Mouse (Mus musculus) megakaryocyte, adult 5-6 weeks (primary cell): ENCODE results near the gene Gm45785. TPM values are rescaled to one million over a fixed set of nuclear protein-coding genes. Genes with fewer than 3 reads are reported as not detected.

Source experiments
- ATAC-seq: 2 replicates; pipeline ENCODE4 v1.8.0; 2016; ENCODE audit warnings: mild to moderate bottlenecking, inconsistent platforms; ENCODE audit not compliant: poor library complexity, severe bottlenecking
- total RNA-seq, 2 experiments: library from RNA; stranded (forward) in 1 of 2; stranded (reverse) in 1 of 2; fragments of 153-499, 151-499 nt in 1 of 2; fragments of 221-1000, 200-1000 nt in 1 of 2; gene quantifications; 2 replicates each; pipeline versions ENCODE4 v1.2.3 to v1.2.4; 2015 to 2017

Gene Gm45785
- total RNA-seq, 2 experiments from 2014 or later, result not detected

DNA sequence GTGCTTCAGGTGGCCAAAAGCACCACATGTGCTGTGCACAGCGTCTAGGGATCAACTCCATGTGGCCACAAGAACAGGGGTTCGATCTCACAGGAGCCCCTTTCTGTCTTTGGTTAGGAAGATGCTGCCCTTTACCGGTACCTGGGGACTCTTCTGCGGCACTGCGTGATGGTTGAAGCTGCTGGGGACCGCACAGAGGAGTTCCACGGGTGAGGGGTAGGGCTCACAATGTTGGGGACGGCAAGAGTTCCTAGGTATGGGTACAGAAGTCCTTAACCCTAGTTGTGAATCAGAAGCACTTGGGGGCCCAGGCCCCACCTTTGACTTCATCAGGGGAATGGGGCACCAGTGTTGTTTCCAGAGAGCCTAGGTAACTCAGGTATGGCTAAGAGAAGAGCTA is 2.6 kb upstream of the Gm45785 start:
- no peak for ATAC-seq

DNA sequence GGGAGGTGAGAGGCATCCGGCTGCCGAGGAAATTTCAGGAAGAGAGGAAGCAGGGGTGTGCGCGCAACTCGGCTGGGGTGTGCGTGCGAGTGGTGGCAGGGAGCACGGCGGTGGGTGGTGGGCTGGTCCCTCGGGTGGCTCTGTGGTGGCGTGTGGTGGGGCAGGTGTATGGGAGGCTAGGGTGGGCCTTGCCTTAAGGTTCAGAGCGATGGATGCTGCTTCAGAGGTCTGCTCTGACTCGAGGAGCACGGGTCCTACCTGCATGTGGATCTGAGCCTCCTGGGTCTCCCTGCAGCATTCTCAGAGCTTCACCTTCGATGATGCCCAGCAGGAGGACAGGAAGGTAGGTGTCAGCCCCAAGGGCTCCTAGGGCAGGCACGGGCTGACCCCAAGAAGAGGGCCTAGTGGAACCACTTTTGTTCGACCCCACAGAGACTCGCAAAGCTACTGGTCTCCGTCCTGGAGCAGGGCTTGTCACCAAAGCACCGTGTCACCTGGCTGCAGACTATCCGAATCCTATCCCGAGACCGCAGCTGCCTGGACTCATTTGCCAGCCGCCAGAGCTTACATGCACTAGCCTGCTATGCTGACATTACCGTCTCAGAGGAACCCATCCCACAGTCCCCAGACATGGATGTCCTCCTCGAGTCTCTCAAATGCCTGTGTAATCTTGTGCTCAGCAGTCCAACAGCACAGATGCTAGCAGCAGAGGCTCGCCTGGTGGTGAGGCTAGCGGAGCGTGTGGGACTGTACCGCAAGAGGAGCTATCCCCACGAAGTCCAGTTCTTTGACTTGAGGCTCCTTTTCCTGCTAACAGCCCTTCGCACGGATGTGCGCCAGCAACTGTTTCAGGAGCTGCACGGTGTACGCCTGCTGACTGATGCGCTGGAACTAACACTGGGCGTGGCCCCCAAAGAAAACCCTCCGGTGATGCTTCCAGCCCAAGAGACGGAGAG is 1.7 kb upstream of the Gm45785 start, which contains the start of gene Bet1l:
Bet1l (minus strand) TSS at position 28 of the 956 bp plus-strand sequence.
- ATAC-seq, result no peak; the same call in 1 of the 2 replicates

DNA sequence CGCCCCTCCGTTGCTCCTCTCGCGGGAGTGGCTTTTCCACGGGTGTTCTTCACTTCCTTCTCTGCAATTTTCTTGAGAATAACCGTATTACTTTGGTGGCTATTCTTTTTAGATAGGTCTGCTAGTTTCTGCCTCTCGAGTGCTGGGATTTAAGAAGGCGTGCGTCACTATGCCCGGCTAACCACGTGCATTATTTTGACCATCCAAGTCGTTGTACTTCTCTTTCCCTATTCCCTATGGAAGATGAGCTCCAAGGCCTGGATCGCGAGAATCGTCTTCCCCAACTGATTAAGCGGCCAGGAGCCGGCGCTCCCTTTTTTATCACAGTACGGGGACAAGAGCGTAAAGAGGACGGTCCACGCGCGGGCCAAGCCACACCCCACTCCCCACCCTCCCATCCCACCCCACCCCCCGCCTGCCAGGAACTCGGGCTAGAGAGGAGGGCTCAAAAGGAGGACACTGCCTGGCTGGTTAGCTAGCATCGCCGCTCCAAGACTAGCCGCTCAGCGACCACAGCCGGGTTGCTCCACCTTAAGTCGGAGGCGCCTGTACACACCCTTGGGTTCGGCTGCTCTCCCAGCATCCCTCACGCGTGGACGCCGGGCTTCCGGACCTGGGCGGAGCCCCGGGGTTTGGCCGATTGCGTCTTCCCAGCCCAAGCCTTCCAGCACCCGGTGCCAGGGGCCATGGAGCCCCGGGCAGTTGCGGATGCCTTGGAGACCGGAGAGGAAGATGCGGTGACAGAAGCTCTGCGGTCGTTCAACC is 836 bp upstream of the Gm45785 start, which contains the start of gene Ric8a:
Ric8a (plus strand) TSS at position 173 of the 765 bp plus-strand sequence.
- ATAC-seq, result peak; percentile 77

DNA sequence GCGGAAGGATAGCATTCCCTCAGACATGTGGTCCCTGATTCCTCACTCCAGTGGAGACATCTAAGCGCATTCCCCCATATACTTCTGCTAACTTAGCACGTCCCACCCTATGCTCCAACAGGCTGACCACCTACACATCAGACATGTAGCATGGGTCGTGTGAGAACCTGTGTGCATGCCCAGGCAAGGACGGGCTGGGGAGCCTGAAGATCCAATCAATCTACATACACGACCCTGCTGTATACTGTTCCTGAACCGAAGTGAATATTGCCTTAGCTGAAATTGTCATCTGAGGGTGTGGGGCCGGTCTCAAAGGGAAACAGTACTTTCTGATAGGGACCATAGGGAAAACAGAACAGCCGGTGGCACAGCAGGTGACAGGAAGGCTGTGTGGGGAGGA is 950 bp downstream of the Gm45785 start:
- no peak for ATAC-seq

DNA sequence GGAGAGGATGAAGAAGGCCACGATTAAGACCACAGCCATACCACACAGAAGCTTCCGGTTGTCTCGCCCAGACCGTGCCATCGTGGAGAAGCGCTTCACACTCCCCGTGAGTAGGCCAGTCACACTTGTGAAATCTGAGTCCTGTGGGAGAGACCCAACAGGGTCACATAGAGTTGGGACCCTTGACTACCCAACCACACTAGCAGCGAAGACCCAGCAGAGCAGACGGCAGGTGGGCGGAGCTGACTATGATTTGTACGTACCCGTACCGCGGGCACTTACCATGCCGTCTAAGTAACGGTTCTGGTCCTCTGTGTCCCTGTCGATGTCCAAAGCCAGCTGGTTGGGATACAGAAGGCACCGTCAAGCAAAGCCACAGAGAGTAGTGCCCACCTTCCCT is 1.6 kb downstream of the Gm45785 start:
- no peak for ATAC-seq

DNA sequence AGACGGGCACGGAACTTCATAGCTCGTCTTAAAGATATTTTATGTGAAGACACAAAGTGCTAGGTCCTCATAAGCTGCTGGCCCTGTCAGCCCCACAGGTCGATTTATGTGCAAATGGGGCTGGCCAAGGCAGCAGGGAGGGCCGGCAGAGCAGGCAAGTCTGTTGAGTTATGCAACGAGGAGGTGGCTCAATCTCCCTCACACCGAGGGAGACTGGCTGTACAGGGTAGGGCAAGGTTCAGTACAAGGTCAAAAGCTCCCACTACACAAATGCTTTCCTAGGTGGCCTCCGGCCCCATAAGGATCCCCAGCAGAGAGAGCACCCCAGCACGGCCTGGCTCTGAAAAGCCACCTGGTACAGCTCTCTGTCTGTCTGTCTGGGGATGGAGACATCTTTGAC is 2.7 kb downstream of the Gm45785 start:
- ATAC-seq, result no peak

DNA sequence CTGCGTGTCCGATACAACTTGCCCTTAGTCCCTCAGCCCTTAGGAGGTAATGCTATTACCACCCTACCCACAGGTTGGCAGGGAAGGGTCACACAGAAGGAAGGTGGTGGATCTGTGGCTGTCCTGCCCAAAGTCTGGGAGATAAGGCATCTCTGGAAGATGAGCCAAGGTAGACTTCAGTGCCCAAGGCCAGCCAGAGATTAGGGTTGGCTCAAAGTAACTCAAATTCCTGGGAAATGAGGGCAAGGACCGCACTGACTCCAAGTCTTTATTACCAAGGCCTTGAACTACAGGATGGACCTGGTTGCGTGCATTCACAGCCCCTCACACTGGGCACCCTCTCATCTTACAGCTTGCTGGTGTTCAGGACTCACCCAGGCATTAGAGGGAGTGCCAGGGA is 4.2 kb downstream of the Gm45785 start:
- no peak for ATAC-seq

DNA sequence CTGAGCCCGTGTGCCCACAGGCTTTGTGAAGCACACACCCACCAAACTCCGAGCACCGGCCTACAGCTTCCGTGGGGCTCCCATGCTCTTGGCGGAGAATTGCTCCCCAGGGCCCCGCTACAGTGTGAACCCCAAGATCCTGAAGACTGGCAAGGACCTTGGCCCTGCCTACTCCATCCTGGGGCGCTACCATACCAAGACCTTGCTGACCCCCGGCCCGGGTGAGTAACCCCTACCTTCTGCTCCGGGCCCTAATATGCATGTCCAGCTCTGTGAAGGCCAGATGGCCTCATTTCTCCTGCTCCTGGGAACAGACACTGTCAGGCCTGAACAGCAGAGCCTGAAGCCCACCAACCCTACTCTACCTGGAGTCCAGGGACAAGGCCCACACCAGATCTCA is 7.5 kb downstream of the Gm45785 start:
- no peak for ATAC-seq

DNA sequence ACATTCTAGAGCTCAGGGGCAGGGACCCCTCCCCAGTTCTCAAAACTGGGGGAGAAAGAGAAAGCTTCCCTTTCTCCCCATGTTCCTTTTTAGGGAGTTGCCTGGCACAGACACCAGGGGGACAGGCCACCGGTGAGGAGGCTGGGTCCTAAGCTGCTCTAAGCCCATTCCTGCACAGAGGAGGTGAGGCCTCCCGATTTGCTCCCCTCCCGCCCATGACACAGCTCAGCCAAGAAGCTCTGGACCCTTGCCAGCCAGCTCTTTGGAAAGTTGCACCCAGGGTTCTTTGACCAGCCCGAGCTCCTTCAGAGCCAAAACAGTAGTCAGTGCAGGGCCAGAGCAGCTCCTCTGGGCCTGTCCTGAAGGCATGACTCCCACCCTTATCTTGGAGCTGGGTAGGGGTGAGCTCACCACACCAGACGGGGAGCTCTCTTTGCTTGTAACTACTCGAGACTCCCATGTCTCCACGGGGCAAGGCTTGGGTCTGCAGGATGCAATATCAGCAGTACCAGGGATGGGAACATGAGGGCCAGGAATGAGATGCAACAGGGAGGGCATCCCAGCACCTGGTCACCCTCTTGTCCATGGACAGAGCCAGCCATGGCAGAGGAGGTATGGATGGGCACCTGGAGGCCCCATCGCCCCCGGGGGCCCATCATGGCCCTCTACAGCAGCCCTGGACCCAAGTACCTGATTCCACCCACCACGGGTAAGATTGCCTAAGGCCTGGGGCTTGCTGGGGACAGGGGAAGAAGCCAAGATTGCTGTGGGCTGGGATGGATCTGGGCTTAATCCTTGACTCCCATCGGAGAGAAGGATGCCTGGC is 8.2 kb downstream of the Gm45785 start, which contains the start of gene Odf3:
Odf3 (plus strand) TSS at position 51 of the 826 bp plus-strand sequence.
- ATAC-seq, result no peak

DNA sequence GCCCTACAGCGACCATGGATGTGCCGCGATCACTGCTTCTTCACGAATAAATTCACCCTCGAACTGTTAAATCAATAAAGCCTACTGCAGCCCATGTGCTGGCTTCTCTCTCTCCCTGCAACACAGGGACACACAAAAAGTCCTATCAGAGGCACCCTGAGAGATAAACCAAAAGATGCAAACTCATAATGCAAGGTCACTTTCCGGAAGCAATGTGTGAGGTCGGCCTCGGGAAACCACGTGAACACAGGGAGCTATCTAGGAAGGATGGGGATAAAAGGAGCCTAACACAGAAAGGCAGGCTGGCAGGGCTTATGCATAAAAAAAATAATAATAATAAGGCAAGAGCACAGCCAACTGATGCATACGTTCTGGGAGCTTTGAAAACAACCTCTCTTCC is 9.5 kb downstream of the Gm45785 start:
- no peak for ATAC-seq

DNA sequence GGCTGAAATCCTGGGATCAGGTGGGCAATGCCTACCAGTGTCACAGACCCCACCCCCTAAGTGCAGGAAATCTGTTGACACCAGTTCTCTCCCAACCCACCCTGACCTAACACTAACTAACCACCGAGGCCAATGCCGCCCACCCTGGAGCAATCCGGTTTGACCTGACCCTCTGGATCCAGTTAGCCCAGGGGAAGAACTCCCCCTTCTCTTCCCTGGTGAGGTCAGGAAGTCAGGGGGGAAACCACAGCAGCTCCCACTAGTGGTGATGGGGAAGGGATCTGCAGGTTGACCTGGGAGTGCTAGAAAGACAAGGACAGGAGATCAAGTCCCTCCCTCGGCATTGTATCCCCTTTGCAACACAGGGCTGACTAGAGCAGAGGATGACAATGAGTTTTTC is 10.4 kb downstream of the Gm45785 start:
- ATAC-seq, result no peak

DNA sequence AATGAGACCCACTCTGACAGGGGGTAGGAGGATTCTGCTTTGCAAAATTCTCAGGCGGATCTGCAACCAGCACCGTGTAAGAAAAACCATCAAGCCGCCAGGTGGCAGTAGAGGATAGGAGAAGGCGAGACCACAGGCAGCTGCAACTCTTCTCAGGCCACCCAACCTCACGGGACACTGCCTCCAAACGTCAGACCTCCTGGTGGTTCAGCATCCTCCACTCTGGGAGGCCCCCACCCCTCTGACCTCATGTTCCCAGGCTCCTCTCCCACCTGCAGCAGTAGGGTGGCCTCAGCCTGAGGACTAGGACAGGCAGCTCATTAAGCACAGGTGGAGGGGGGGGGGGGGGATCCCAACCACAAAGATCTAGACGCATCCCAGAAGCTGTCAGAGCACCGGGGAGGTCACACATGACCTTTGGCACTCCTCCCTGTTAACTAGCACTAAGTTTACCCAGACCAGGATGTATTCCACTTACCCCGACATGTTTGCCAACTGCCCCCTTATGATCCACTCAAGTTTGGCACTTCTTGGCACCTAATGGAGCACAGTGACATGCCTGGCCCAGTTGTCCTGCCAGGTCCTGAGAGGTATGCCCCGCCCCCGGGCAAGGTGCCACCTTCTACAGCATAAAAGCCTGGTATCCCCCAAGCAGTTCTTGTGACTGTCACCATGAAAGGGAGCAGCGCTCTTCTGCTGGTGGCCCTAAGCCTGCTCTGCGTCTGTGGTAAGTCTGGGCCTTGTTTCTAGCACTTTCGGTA is 11.0 kb downstream of the Gm45785 start, which contains the start of gene Scgb1c1:
Scgb1c1 (plus strand) TSS at position 643 of the 761 bp plus-strand sequence.
- peak; percentile 99 for ATAC-seq

DNA sequence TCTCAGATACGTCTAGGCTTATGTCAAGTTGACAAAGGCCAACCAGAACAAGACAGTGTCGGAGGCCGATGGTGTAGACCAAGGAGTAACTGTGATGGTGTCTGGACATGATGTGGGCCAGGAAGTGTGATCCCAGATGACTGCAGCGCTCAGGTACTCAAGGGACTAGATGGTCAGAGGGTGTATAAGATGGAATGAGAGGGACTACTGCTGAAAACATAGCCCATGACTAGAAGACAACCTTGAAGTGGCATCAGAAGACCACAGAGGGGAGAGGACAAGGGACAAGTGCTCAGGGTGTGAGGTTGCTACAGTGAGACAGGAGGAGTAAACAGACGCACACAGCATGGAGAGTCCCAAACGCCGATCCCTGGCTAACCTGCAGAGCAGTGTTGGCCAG is 12.3 kb downstream of the Gm45785 start:
- no peak for ATAC-seq

DNA sequence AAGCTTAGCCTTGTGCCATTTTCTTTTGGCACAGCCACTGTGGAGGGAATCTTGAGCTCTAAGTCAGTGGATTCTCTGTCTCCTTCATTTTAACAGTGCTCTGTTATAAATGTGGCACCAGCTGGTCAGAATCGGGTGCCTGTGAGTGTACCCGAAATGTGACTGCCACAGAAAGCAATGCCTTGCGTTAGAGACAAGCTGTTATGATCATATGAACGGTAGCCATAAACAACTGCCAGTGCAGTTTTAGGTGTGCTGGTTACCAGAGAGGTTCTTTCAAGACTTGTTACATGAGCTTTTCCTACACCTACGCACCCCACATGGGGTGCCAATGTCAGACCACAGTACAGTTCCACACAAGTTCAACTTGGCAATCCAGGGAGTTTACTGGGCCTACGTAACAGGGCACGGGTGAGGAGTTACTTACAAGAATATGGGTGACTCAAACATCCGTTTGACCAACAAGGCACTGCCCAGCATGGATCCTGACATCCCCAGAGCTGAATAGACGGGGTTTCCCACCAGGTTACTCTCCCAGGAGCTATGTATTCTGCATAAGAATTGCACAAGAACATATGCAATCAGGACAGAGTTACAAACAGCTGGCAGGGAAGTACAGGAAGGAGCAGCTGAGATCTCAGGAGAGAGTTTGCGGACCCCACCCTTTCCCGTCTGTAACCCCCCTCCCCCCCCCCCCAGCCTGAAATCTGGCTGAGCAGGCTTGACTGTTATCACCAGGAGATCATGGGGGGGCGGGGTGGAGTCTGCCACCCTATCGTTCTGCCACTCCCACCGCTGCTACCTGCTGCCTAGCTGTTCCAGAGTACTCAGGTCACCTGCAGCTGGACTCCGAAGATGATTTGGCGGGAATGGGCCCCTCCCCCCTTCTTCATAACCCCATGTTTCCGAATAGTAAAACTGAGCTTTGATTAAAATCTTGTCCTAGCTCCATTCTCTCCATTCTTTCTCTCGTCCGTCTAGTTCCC is 15.1 kb downstream of the Gm45785 start:
- no peak for ATAC-seq

DNA sequence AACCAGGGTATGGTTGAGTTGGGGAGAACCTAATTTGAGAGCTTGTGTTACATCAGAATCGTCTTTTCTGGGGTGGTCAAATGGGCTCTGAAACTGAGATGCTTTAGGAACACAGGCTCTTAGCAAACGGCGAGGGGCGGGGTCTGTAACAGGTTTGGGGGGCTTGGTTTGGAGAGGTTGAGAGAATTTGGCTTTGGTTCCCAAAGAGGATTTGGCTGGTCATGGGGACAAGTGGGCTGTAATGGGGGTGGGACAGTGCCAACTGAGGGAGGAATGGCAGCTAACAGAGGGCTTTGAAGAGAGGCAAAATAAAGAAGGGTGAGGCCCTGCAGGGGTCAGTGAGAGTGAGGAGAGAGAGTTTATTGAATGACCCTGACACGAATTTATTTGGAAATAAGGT is 16.6 kb downstream of the Gm45785 start:
- no peak for ATAC-seq

DNA sequence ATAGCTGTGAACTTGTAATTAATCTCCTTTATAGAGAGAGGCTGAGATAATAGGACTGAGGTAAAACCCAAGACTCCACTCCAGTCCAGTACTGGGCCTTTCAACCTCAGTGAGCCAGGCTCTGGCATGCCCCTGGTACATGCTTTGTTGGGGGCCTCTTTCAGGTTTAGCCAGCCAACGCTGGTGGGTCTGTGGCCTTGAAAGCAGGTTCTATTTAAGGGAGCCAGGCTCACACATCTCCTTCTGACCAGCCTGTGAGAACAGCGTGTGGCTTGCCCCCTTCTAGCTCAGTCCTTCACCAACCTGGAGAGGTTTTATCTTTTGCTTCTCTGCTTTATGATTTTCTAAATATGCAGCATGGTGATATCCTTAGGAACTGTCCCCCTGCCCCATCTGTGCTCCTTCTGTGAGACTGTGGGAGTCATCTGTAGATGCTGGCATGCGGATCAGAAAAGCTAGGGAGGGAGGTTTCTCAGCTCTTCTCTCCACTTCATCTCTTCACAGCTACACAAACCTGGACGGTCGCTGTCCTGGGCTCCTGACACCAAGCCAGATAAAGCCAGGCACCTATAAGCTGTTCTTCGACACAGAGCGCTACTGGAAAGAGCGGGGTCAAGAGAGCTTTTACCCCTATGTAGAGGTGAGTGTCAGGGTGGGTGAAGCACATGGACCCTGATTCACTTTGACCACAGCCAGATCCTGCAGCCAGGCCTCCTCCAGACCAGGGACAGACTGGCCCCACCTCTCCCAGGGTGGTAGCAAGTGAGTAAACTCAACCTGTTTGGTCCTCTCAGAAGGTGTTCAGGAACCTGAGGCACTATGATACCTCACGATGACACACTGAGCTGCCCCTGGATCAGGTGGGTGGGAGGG is 19.7 kb downstream of the Gm45785 start:
- no peak for ATAC-seq

DNA sequence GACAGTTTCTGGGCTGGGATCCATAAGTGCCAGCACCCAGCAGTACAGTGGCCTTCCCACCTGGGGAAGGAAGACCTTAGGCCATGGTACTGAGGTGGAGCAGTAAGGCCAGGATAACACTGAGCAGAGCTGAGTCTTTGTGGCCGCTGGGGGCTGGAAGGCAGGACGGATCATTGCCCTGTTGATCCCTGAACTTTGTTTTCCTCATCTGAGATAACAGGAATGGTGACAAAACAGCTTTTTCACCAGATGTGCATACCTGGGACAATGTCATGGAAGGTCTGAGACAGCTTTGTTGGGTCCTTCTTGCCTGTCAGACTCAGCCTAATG is 20.4 kb downstream of the Gm45785 start:
- no peak for ATAC-seq
